Mouse (Mus musculus) ovary, adult 18-20 months (tissue): ENCODE measurements around the gene Pear1.

ENCODE experiments used
- DNase-seq: peaks from one replicate; pipeline ENCODE4 v3.0.0; 2022; ENCODE audit warnings: low spot score, mixed read lengths

Gene Pear1

GRCm38 (mm10) chr3:87726191-87726590, 97.9 kb downstream of the Pear1 start:
- DNase-seq, result no peak

GRCm38 (mm10) chr3:87725396-87726160, 98.5 kb downstream of the Pear1 start:
- DNase-seq, result no peak

GRCm38 (mm10) chr3:87724556-87724955, 99.5 kb downstream of the Pear1 start:
- DNase-seq, result no peak

- no peak for DNase-seq
These were observed 105.6 kb downstream of the Pear1 start for GRCm38 (mm10) chr3:87718525-87718924.
